Mouse (Mus musculus): ENCODE measurements around the gene Gm11569. TPM values are rescaled to one million over a fixed set of nuclear protein-coding genes. Genes with fewer than 3 reads are reported as not detected.

The Gm11569 gene
- polyA plus RNA-seq, 1 experiment from 2014 or later: not detected

GRCm38 (mm10) chr11:99768410-99768809 lies 30.3 kb downstream of the Gm11569 start:
- no peaks in the 10 kb centered on the region for H3K4me1 ChIP-seq
- no peak overlapping the region for H3K4me2 ChIP-seq (replicated peaks)
- no peaks in the 10 kb centered on the region for H3K36me3 ChIP-seq
- H3K9me3 ChIP-seq: no peaks in the 10 kb centered on the region
- H3K9ac ChIP-seq: no peak overlapping the region
- H3K27ac ChIP-seq: no peak overlapping the region
- no peak overlapping the region for H3K4me3 ChIP-seq
- 69% methylated on average over 2 of the region's 2 CpGs for WGBS
- no peaks in the 10 kb centered on the region for H3K27me3 ChIP-seq
- ATAC-seq (ENCODE audit: insufficient number of reproducible peaks, insufficient read depth, low FRiP score, low TSS enrichment): no peak

- Histone ChIP-seq H3K36me3 (no peaks in the 10 kb centered on the region), H3K27ac (no peak overlapping the region), H3K9me3 (no peaks in the 10 kb centered on the region), H3K4me2 (replicated peaks) (no peak overlapping the region), H3K4me1 (no peaks in the 10 kb centered on the region), H3K9ac (no peak overlapping the region), H3K4me3 (no peak overlapping the region), H3K27me3 (no peaks in the 10 kb centered on the region)
- WGBS: 82% methylated on average over 1 of the region's 1 CpGs
- ATAC-seq (ENCODE audit: insufficient number of reproducible peaks, insufficient read depth, low FRiP score, low TSS enrichment): no peak
Measured at GRCm38 (mm10) chr11:99758877-99759276, 39.9 kb downstream of the Gm11569 start.

Other genes starting within 250 kb of the Gm11569 start
- not detected in 2 replicates for gene Krtap3-3, start 248.1 kb downstream of the Gm11569 start, polyA plus RNA-seq (2016; fragmentation: Nextera tagmentation; extraction: Ambion mirVana)
- gene Krtap3-2, start 242.1 kb downstream of the Gm11569 start, polyA plus RNA-seq (2016; fragmentation: Nextera tagmentation; extraction: Ambion mirVana): not detected in 2 replicates
- gene Gm11939, start 239.5 kb downstream of the Gm11569 start, polyA plus RNA-seq (2016; fragmentation: Nextera tagmentation; extraction: Ambion mirVana): not detected in 2 replicates
- not detected in 2 replicates for gene Krtap3-1, start 232.3 kb downstream of the Gm11569 start, polyA plus RNA-seq (2016; fragmentation: Nextera tagmentation; extraction: Ambion mirVana)
- not detected in 2 replicates for gene Krtap1-5, start 217.9 kb downstream of the Gm11569 start, polyA plus RNA-seq (2016; fragmentation: Nextera tagmentation; extraction: Ambion mirVana)
- not detected in 2 replicates for gene Krtap1-4, start 215.3 kb downstream of the Gm11569 start, polyA plus RNA-seq (2016; fragmentation: Nextera tagmentation; extraction: Ambion mirVana)
- gene Krtap1-3, start 207.6 kb downstream of the Gm11569 start, polyA plus RNA-seq (2016; fragmentation: Nextera tagmentation; extraction: Ambion mirVana): not detected in 2 replicates
- gene Krtap9-3, start 200.8 kb downstream of the Gm11569 start, polyA plus RNA-seq (2016; fragmentation: Nextera tagmentation; extraction: Ambion mirVana): not detected in 2 replicates
- not detected in 2 replicates for gene Gm11938, start 195.6 kb downstream of the Gm11569 start, polyA plus RNA-seq (2016; fragmentation: Nextera tagmentation; extraction: Ambion mirVana)
- gene Gm11937, start 188.7 kb downstream of the Gm11569 start, polyA plus RNA-seq (2016; fragmentation: Nextera tagmentation; extraction: Ambion mirVana): not detected in 2 replicates
- not detected in 2 replicates for gene Krtap2-4, start 184.1 kb downstream of the Gm11569 start, polyA plus RNA-seq (2016; fragmentation: Nextera tagmentation; extraction: Ambion mirVana)
- not detected in 2 replicates for gene Gm11562, start 178.5 kb downstream of the Gm11569 start, polyA plus RNA-seq (2016; fragmentation: Nextera tagmentation; extraction: Ambion mirVana)
- gene Krtap4-1, start 170.7 kb downstream of the Gm11569 start, polyA plus RNA-seq (2016; fragmentation: Nextera tagmentation; extraction: Ambion mirVana): not detected in 2 replicates
- gene Krtap4-2, start 163.8 kb downstream of the Gm11569 start, polyA plus RNA-seq (2016; fragmentation: Nextera tagmentation; extraction: Ambion mirVana): not detected in 2 replicates
- not detected in 2 replicates for gene Krtap4-7, start 154.8 kb downstream of the Gm11569 start, polyA plus RNA-seq (2016; fragmentation: Nextera tagmentation; extraction: Ambion mirVana)
- gene Gm11555, start 148.7 kb downstream of the Gm11569 start, polyA plus RNA-seq (2016; fragmentation: Nextera tagmentation; extraction: Ambion mirVana): not detected in 2 replicates
- gene Gm11563, start 140.0 kb downstream of the Gm11569 start, polyA plus RNA-seq (2016; fragmentation: Nextera tagmentation; extraction: Ambion mirVana): not detected in 2 replicates
- gene Krtap4-6, start 133.0 kb downstream of the Gm11569 start, polyA plus RNA-seq (2016; fragmentation: Nextera tagmentation; extraction: Ambion mirVana): not detected in 2 replicates
- not detected in 2 replicates for gene Gm14190, start 108.2 kb downstream of the Gm11569 start, polyA plus RNA-seq (2016; fragmentation: Nextera tagmentation; extraction: Ambion mirVana)
- not detected in 2 replicates for gene Gm14180, start 64.6 kb downstream of the Gm11569 start, polyA plus RNA-seq (2016; fragmentation: Nextera tagmentation; extraction: Ambion mirVana)
- gene Gm11595, start 26.0 kb downstream of the Gm11569 start, polyA plus RNA-seq (2016; fragmentation: Nextera tagmentation; extraction: Ambion mirVana): not detected in 2 replicates
- not detected in 2 replicates for gene Krtap4-8, start 18.2 kb downstream of the Gm11569 start, polyA plus RNA-seq (2016; fragmentation: Nextera tagmentation; extraction: Ambion mirVana)
- not detected in 2 replicates for gene Krtap4-9, start 13.7 kb downstream of the Gm11569 start, polyA plus RNA-seq (2016; fragmentation: Nextera tagmentation; extraction: Ambion mirVana)
- gene Gm11596, start 5.5 kb downstream of the Gm11569 start, polyA plus RNA-seq (2016; fragmentation: Nextera tagmentation; extraction: Ambion mirVana): not detected in 2 replicates
- not detected in 2 replicates for gene Gm11554, start 5.5 kb upstream of the Gm11569 start, polyA plus RNA-seq (2016; fragmentation: Nextera tagmentation; extraction: Ambion mirVana)
- not detected in 2 replicates for gene Krtap4-13, start 11.0 kb upstream of the Gm11569 start, polyA plus RNA-seq (2016; fragmentation: Nextera tagmentation; extraction: Ambion mirVana)
- gene Gm11564, start 16.7 kb upstream of the Gm11569 start, polyA plus RNA-seq (2016; fragmentation: Nextera tagmentation; extraction: Ambion mirVana): not detected in 2 replicates
- gene 2300003K06Rik, start 39.1 kb upstream of the Gm11569 start, polyA plus RNA-seq (2016; fragmentation: Nextera tagmentation; extraction: Ambion mirVana): not detected in 2 replicates
- not detected in 2 replicates for gene Krtap4-16, start 52.7 kb upstream of the Gm11569 start, polyA plus RNA-seq (2016; fragmentation: Nextera tagmentation; extraction: Ambion mirVana)
- gene Gm11568, start 59.0 kb upstream of the Gm11569 start, polyA plus RNA-seq (2016; fragmentation: Nextera tagmentation; extraction: Ambion mirVana): not detected in 2 replicates
- not detected in 2 replicates for gene Gm11559, start 65.5 kb upstream of the Gm11569 start, polyA plus RNA-seq (2016; fragmentation: Nextera tagmentation; extraction: Ambion mirVana)
- not detected in 2 replicates for gene Krtap9-1, start 74.5 kb upstream of the Gm11569 start, polyA plus RNA-seq (2016; fragmentation: Nextera tagmentation; extraction: Ambion mirVana)
- gene Gm11567, start 80.3 kb upstream of the Gm11569 start, polyA plus RNA-seq (2016; fragmentation: Nextera tagmentation; extraction: Ambion mirVana): not detected in 2 replicates
- not detected in 2 replicates for gene Krtap31-1, start 109.0 kb upstream of the Gm11569 start, polyA plus RNA-seq (2016; fragmentation: Nextera tagmentation; extraction: Ambion mirVana)
- gene Gm11565, start 115.8 kb upstream of the Gm11569 start, polyA plus RNA-seq (2016; fragmentation: Nextera tagmentation; extraction: Ambion mirVana): not detected in 2 replicates
- gene Krtap31-2, start 137.4 kb upstream of the Gm11569 start, polyA plus RNA-seq (2016; fragmentation: Nextera tagmentation; extraction: Ambion mirVana): not detected in 2 replicates
- gene Krtap9-5, start 149.5 kb upstream of the Gm11569 start, polyA plus RNA-seq (2016; fragmentation: Nextera tagmentation; extraction: Ambion mirVana): not detected in 2 replicates
- not detected in 2 replicates for gene Krtap29-1, start 180.1 kb upstream of the Gm11569 start, polyA plus RNA-seq (2016; fragmentation: Nextera tagmentation; extraction: Ambion mirVana)
- not detected in 2 replicates for gene Krtap16-1, start 187.7 kb upstream of the Gm11569 start, polyA plus RNA-seq (2016; fragmentation: Nextera tagmentation; extraction: Ambion mirVana)
- 0.29 TPM in 1 of 2 replicates, not detected in the other for gene Krtap17-1, start 195.1 kb upstream of the Gm11569 start, polyA plus RNA-seq (2016; fragmentation: Nextera tagmentation; extraction: Ambion mirVana)
- 0.15 TPM in 1 of 2 replicates, not detected in the other for gene Krt33a, start 217.3 kb upstream of the Gm11569 start, polyA plus RNA-seq (2016; fragmentation: Nextera tagmentation; extraction: Ambion mirVana)
- gene Krt33b, start 230.9 kb upstream of the Gm11569 start, polyA plus RNA-seq (2016; fragmentation: Nextera tagmentation; extraction: Ambion mirVana): 0.23 and 0.40 TPM in 2 replicates
- gene Krt34, start 242.6 kb upstream of the Gm11569 start, polyA plus RNA-seq (2016; fragmentation: Nextera tagmentation; extraction: Ambion mirVana): not detected in 2 replicates